Mouse (Mus musculus) adrenal gland, postnatal 36 days (tissue): Measurements from ENCODE around the gene Sit1. TPM values are rescaled to one million over a fixed set of nuclear protein-coding genes. Genes with fewer than 3 reads are reported as not detected.
"Not testable (repeated sequence)": the region's sequence is repeated elsewhere in the genome, so short reads cannot be mapped to it uniquely, and the experiment has no call there.

ENCODE experiments used
- DNase-seq, 2 experiments: peaks; one replicate each; pipeline ENCODE4 v3.0.0; 2021; ENCODE audit warnings: mixed read lengths in 1 of 2
- total RNA-seq, 2 experiments: library from RNA; stranded (reverse); gene quantifications; 2 replicates each; pipeline ENCODE4 v1.2.3; 2021

Gene Sit1
- total RNA-seq, 2 experiments from 2014 or later = not detected

DNA sequence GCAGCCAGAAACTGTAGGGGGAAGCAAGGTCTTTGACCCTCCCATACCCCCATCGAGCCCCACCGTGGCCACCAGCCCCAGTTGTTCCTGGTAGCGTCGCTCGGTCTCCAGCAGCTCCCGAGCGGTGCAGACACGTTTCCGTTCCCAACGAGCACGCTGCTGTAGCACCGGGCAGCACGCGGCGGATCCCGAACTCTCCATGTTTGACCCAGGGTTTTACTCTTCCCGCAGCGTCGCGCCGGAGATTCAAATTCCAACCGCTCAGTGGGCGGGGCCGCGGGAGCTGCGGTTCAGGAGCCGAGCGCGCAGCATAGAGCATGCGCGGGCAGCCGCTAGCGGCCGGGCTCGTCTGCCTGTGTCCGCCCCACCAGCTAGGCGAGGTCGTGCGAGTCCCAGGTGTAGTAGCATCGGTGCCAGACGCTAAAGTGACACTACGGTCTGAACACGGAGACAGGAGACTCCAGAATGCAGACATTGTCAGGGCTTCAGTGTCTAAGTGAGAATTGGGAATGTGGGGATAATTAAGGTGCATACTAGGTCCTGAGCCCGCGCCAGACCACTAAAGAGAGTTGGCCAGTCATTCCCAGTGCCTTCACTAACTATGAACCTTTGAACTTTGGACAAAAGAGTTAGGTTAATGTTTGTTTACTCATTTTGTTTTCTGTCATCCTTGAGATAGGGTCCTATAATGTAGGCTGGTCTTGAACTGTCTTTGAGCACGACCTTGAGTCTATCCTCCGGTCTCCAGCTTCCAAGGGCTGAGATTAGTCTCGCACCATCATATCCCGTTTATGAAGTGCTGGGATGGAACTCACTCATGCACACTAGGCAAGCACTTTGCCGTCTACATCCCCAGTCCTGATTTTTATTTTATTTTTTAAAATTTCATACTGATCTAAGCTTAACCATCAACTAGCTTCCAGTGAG is 16.1 kb upstream of the Sit1 start, which contains the start of gene Arhgef39:
Arhgef39 (minus strand) TSS at position 289 of the 927 bp plus-strand sequence.
- peak; percentile 90 to 93 for DNase-seq

- DNase-seq = peak in 1 of 2 experiments; percentile 22
These were observed 15.4 kb upstream of the Sit1 start for GRCm38 (mm10) chr4:43498983-43499382.

GRCm38 (mm10) chr4:43497946-43498345 is 14.4 kb upstream of the Sit1 start:
- no peak for DNase-seq

- DNase-seq = no peak
These were observed 13.9 kb upstream of the Sit1 start for GRCm38 (mm10) chr4:43497405-43497804.

DNA sequence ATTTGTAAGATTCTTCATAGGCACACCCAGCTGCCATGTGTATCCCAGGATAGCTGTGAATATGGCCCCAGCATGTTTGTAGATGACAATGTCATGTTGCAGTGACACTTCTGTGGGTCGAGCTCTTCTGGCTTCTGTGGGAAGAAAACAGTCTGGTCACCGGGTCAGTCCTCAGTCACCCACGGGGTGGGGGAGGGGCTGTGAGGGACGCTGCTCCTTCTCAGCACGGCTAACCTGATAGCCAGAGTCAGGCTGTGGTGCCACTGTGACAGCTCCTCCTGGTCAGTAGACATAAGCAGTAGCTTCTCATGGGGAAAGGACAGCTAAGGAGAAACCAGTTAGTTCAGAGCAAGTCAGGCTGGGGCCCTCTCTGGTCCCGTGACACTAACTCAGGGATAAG is 13.1 kb upstream of the Sit1 start:
- DNase-seq = no peak

- DNase-seq = no peak
These were observed 10.3 kb upstream of the Sit1 start for GRCm38 (mm10) chr4:43493846-43494240.

DNA sequence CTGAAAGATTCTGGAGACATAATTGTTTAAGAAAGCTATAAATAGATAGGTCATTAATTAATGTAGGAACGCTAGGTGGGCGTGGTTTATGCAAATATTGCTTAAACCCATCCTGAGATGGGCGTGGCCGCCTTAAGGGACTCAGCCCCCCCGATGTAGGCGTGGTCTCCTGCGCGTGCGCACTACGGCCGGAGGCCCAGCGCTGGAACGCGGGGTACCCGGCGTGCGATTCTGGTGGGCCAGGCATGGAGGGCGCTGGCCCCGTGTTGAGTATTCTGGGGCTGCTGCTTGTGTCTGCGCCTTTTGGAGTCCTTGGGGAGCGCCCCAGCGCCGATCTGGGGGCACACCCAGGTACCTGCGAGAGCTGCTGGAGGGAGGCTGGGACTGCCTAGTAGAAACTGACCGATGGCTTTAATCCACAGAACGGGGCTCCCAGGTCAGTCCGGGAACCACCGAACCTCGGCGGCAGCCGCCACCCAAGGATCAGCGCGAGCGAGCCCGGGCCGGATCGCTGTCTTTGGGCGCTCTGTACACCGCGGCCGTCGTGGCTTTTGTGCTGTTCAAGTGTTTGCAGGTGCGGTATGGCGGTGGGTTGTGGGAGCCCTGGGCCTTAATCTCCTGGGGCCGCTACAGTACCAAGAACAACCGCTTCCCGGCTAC is 9.8 kb upstream of the Sit1 start:
- DNase-seq = peak; percentile 97 to 98

DNA sequence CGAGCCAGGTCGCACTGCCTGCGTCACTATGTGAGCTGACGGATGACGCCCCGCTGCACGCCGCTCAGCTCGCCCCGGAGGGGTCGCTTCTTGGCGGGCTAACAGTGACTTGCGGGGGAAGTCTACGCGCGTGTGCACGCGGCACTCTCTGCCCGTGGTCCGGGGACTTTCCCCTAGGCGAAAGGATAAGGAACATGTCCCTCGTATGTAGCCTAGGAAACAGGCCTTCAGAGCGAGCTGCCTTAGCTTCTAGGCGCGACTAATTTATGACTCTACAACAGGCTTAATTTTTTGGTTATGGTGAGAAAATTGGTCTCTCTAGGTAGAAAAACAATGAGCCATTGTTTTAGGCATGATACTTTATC is 9.3 kb upstream of the Sit1 start, which contains the start of gene Ccdc107:
Ccdc107 (plus strand) TSS at position 80 of the 365 bp plus-strand sequence.
- DNase-seq = peak; percentile 94

DNA sequence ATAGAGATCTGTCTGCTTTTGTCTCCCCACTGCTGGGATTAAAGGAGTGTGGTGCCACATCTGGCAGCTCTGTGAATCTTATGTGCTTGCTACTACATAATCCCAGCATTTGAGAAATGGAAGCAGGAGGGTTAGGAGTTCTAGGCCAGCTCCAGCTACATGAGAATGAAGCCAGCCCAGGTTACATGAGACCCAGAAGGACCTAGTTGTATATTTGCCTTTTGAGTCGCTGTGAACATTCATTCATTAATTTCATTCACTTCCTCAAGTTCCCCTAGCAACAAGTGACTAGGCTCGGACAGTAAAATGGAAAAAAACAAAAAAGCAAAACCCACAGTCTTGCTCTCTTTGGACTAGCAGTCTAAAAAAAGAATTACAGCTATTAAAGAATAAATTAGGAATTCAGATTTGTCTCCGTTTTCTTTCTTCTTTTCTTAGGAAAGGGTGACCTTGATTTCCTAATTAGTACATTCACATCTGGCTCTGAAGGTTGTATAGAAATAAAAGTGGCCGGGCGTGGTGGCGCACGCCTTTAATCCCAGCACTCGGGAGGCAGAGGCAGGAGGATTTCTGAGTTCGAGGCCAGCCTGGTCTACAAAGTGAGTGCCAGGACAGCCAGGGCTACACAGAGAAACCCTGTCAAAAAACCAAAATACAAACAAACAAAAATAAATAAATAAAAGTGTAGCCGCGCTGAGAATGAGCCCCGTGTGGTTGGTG is 8.7 kb upstream of the Sit1 start:
- DNase-seq = no peak

GRCm38 (mm10) chr4:43490801-43491200 is 7.3 kb upstream of the Sit1 start:
- no peak for DNase-seq

DNA sequence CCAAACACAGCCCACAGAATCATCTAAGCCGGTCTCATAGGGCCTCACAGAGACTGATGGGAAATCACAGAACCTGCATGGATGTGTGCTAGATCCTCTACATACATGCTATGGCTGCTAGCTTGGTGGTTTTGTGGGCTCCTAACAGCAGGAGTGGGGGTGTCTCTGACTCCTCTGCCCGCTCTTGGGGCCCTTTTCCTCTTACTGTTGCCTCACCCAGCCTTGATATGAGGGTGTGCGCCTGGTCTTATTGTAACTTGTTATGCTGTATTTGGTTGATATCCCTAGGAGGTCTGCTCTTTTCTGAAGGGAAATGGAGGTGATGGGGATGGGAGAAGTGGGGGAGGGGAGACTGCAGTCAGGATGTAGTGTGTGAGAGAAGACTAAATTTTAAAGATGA is 6.1 kb upstream of the Sit1 start:
- DNase-seq = no peak

- DNase-seq = not testable (repeated sequence)
These were observed 2.1 kb upstream of the Sit1 start for GRCm38 (mm10) chr4:43485666-43486065.

DNA sequence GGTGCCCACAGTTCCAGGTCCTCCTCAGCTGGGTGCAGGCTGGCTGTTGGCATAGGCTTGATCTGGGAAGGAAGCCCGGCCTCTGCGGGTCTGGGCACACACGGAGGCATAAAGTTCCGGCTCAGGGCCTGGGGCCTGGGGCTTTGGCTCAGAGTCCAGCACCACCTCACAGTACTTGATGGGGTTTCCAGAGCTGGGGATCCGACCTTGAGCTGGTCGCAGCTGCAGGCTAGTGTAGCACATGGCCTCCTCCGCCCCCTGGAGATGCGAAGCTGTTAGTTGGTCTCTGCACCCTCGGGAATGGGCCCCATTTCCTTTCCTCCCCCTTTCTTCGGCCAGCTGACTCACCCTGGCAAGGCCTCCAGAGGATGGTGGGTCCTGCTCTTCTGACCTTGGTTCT is 943 bp downstream of the Sit1 start:
- peak; percentile 66 to 68 for DNase-seq

- DNase-seq = no peak
These were observed 1.6 kb downstream of the Sit1 start for GRCm38 (mm10) chr4:43481894-43482456.

- DNase-seq = no peak
These were observed 2.5 kb downstream of the Sit1 start for GRCm38 (mm10) chr4:43480985-43481384.

DNA sequence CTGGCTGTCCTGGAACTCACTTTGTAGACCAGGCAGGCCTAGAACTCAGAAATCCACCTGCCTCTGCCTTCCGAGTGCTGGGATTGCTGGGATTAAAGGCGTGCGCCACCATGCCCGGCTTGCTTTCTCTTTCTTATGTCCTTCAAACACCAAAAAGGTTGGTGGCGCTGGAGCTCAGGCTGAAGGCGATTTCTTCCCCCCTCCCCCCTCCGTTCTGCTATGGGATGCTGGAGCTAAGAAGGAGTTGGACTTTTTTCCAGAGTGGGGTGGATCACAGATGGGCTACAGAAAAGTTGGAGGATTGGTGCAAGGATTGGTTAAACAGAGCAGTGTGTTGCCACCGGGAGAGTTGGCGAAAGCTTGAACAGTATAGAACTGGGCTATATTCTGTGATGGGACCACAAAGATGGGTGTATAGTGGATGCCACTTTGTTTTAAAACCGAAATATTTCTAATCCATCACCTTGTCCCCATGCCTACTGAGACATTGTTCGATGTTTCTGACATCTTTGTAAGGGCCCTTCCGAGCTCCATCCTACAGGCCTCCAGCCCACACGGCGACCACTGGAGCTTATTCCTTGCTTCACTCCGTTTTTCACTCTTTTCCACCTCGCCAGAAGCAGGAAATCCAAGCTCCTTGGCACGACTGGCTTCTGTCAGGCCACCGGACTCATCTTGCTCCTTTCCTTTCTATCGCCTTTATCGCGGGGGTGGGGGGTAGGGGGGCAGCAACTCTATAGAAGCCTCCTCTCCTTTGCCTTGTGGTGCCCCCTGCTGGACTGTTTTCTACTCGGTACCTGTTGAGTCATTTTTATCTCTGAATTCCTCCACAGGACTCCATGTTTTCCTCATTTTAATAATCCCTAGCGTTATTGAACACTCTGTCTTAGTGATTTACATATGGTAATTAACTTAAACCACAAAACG is 4.4 kb downstream of the Sit1 start:
- DNase-seq = peak; percentile 71 to 87

- no peak for DNase-seq
These were observed 5.0 kb downstream of the Sit1 start for GRCm38 (mm10) chr4:43478534-43478858.

DNA sequence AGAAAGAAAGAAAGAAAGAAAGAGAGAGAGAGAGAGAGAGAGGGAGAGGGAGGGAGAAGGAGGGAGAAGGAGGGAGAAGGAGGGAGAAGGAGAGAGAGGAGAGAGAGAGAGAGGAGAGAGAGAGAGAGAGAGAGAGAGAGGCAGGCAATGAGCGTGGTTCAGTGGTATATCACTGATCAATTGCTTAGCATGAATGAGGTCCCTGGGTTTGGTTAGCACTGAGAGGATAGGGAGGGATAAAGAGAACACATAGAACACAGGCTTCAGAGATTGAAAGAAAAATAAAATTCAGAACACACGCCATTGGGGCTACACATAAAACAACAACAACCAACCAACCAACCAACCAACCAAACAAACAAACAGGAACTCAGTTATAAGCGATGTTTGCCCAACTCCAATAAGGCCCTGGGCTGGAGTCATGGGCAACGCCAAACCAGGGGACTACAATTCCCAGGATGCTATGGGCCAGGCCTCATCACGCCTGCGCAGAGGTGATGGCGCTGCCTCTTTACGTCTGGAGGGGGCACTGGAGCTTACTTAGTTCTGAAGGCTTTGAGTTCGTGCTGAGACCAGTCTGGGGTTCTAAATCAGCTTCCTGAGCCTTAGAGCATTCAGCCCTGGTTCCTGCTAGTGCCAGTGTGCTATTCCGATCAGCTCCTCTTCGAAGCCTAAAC is 5.5 kb downstream of the Sit1 start:
- peak; percentile 90 to 91 for DNase-seq

- no peak for DNase-seq
These were observed 6.9 kb downstream of the Sit1 start for GRCm38 (mm10) chr4:43476604-43477003.

- no peak for DNase-seq
These were observed 9.9 kb downstream of the Sit1 start for GRCm38 (mm10) chr4:43473636-43474035.

DNA sequence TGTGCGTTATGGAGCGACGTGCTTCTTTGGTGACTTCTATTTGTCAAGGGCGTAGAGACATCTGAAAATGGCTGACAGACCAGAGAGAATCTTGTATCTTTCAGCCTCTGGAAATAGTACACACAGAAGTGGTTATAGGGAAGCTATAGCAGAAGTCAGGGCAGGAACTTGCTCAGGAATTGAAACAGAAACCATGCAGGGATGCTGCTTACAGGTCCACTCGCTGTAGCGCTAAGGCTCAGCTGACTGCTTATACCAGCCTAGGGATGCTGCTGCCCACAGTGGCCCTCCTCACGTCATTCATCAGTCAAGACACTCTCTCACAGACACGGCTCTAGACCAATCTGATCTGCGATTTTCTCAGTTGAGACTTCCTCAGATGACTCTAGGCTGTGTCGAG is 13.2 kb downstream of the Sit1 start:
- no peak for DNase-seq
